Mouse (Mus musculus) lung, adult 18-20 months (tissue): Measurements from ENCODE around the gene Cd59a.

Experiments
- DNase-seq, 2 experiments: peaks; one replicate each; pipeline ENCODE4 v3.0.0; 2022; ENCODE audit warnings: mixed read lengths in 2 of 2

The Cd59a gene

DNA sequence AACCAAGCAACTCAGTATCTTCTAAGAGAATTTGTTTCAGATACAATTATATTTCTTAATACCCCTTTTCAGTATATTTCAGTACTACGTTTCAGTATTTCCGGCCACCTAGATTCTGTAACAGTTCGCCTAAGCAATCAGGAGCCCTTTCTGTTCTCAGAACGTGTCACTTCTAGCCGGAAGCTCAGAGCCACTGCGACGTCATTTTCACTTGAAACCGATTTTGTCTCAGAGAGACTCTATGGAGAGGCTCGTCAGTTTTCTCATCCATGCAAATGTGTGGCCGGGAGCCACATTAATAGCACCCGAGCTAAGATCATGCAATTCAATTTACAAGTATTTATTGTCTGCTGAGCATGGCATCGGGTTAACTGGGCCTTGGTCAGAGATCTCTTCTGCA is 48.4 kb downstream of the Cd59a start:
- no peak for DNase-seq

DNA sequence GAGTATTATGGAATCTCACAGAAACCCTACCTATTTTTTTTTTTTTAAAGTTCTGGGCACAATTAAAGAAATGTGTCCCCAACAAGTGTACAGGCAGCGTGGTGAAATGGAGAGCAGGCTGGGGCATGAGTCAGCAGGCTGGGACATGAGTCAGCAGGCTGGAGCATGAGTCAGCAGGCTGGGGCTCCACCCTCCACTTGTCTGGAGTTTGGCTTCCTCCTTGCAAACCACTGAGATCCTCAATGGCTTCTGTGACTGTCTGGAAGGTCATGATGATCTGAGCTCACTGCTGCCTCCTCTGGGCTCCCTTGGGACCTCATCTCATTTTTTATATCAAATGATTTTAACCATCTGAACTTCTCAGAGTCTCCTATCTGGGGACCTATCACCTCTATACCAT is 50.4 kb downstream of the Cd59a start:
- DNase-seq, result no peak

DNA sequence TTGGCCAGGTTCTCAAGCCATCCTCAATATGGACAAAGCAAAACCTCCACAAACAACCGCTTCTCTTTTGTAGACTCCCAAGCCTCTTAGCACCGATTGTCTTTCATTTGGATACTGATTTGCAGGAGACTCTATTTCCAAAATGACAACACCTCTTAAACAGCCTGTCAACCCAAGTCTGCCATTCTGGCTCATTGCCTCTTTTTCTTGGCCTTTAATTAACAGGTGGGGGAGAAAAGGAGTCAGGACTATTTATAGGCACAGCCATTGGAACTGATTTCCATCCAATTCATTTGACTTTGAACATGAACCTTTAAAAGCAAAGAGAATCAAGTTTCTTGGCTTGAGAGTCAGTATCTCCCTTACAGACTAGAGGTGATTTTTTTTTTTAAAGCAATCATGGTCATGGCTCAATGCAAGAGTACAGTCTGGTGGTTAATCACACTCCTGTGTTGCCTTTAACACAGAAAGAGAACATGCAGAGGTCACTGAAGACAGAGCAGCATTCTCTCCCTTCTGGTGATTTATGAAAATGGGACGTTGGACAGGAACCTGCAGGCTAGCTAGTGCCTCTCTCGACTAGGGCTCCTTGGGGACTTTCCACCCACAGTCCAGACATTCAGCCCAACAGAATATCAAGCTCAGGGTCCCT is 52.4 kb downstream of the Cd59a start:
- no peak for DNase-seq

GRCm38 (mm10) chr2:104150608-104151397 is 55.2 kb downstream of the Cd59a start:
- DNase-seq, result no peak

DNA sequence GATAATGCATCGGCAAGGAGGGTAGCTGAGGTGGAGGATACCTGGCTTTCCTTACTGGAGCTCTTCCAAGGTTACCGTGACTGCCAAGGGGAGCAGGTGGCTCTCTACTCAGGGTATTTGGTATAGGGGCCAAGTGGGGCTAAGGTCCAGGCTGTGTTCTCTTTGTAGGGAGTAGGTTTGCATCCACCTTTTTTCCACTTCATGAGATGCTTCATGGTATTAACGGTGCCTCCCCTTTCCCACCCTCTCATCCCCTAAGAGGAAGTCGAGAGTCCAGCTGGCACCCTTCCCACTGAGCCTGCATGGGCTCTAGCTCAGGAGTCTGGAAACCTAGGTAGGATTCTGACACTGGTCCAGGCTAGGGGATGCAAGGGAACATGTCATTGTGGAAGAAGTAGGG is 57.7 kb downstream of the Cd59a start:
- DNase-seq, result no peak

GRCm38 (mm10) chr2:104153876-104154275 is 58.3 kb downstream of the Cd59a start:
- DNase-seq, result no peak

DNA sequence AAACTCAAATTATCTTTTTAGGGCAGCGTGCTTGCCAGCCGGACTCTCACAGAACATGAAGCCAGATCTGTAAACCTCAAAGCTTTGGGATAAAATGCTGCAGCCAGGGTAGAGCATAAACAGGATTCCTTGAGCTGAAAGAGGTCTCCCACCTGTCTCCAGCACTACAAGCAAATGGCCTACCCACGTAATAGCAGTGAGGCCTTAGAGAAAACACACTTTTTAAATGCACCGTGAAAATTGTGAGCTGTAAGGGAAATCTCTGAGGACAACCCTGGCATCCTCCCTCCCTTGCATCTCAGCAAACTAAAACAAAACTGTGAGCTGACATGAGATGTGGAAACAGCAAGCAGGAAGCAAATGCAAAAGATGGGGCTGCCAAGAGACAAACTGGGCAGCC is 62.2 kb downstream of the Cd59a start:
- no peak for DNase-seq

- no peak for DNase-seq
Measured at GRCm38 (mm10) chr2:104163418-104163817, 67.8 kb downstream of the Cd59a start.

DNA sequence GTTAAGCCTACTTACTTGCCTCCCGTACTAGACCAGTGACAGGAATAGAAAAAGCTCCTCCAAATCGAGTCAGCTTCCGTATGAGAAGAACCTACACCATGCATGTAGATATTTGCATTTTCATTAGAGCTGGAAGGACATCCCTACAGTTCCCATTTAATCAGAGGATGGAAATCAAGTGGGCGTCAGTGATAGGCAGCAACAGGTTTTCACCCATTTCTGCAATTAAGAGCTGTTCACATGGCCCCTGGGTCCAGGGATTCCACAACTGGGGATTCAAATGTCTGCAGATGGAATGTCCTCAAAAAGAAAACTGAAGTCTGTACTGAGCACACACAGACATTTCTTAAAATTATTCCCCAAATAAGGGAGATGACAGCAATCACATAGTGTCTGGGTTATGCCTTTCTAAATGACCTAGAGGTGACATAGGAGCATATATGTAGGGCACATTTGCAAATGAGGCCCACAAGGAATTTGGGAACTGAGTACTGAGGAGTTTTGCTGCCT is 68.4 kb downstream of the Cd59a start:
- DNase-seq, result no peak
